Mouse (Mus musculus) CH12.LX (cell line): ENCODE data around the gene Fancd2.

Experiments
- CHD2 ChIP-seq: IDR thresholded peaks from 2 replicates; pipeline ENCODE4 v1.6.1; 2011; ENCODE audit warnings: low read length, improper control_type of control experiment
- CTCF ChIP-seq, 2 experiments: IDR thresholded peaks in 1 of 2; conservative IDR thresholded peaks in 1 of 2; 2 replicates each; pipeline ENCODE4 v1.5.1; 2011 to 2012; ENCODE audit warnings: low read depth in 2 of 2, low read length in 2 of 2, improper control_type of control experiment in 1 of 2, inconsistent platforms in 1 of 2, mild to moderate bottlenecking in 1 of 2, moderate library complexity in 1 of 2
- ELF1 ChIP-seq: IDR thresholded peaks from 2 replicates; pipeline ENCODE4 v1.6.1; 2014; ENCODE audit warnings: low read depth, mild to moderate bottlenecking, inconsistent platforms, low read length, improper control_type of control experiment
- EP300 ChIP-seq: IDR thresholded peaks from 2 replicates; pipeline ENCODE4 v1.6.1; 2011; ENCODE audit warnings: low read length, improper control_type of control experiment
- KAT2A ChIP-seq: IDR thresholded peaks from 2 replicates; pipeline ENCODE4 v1.6.1; 2012; ENCODE audit warnings: low read length, improper control_type of control experiment, inconsistent platforms; ENCODE audit not compliant: insufficient replicate concordance
- MAZ ChIP-seq: IDR thresholded peaks from 2 replicates; pipeline ENCODE4 v1.6.1; 2012; ENCODE audit warnings: low read depth, mild to moderate bottlenecking, inconsistent platforms, low read length, improper control_type of control experiment, moderate library complexity
- MEF2A ChIP-seq: IDR thresholded peaks from 2 replicates; pipeline ENCODE4 v1.6.1; 2014; ENCODE audit warnings: low read depth, mild to moderate bottlenecking, inconsistent platforms, low read length, improper control_type of control experiment, borderline replicate concordance
- NELFE ChIP-seq: IDR thresholded peaks from 2 replicates; pipeline ENCODE4 v1.6.1; 2011; ENCODE audit warnings: low read depth, low read length, improper control_type of control experiment
- POLR2A ChIP-seq: IDR thresholded peaks from 2 replicates; pipeline ENCODE4 v1.6.1; 2011; ENCODE audit warnings: low read depth, mild to moderate bottlenecking, improper control_type of control experiment, low read length
- RAD21 ChIP-seq: IDR thresholded peaks from 2 replicates; pipeline ENCODE4 v1.6.1; 2011; ENCODE audit warnings: low read depth, mild to moderate bottlenecking, low read length, improper control_type of control experiment, moderate library complexity
- ZNF384 ChIP-seq: IDR thresholded peaks from 2 replicates; pipeline ENCODE4 v1.6.1; 2012; ENCODE audit warnings: low read depth, low read length, improper control_type of control experiment, inconsistent platforms

DNA sequence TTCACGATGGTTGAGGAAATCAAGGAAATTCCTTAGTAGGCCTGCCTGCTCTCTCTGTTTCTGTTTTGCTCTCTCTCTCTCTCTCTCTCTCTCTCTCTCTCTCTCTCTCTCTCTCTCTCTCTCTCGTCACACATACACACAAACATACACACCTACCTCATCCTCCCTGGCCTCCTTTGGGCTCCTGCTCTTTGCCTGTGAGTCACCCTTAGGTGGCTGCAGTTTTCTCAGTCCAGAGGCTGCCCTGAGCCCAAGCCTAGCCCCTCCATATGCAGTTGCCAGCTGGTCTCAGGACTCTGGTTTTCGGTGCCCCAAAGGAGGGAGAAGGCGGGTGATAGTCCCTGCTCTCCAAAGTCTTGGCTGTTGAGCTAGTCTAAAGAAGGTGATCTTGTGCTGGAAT lies 111.5 kb downstream of the Fancd2 start:
- TF ChIP-seq CTCF (conservative IDR thresholded peaks at IDR 0.05 in 1 of 2, IDR thresholded peaks at IDR 0.05 in 1 of 2; ENCODE audit: low read depth in 2 of 2, low read length in 2 of 2) = no peak
- TF ChIP-seq MEF2A = no peak
- TF ChIP-seq CHD2 = no peak
- TF ChIP-seq EP300 = no peak
- no peak for TF ChIP-seq POLR2A
- no peak for TF ChIP-seq NELFE
- TF ChIP-seq RAD21 = no peak
- no peak for TF ChIP-seq ZNF384
- TF ChIP-seq ELF1 = no peak
- TF ChIP-seq MAZ = no peak
- no peak for TF ChIP-seq KAT2A
